Mouse (Mus musculus) limb, embryonic 13.5 days (tissue): ENCODE measurements at regions not wholly inside any gene's neighbourhood (a gene's known extent, or its start where the extent isn't known, plus 50 kb on each side); places are given as distances from the start of the nearest gene placed in this dataset.
A peak's percentile ranks its signal among the peaks of the same experiment; 100 is the strongest.

ENCODE experiments used
- ATAC-seq: fragments of 200-750 bp; cut with Nextera tagmentation; 2 replicates; pipeline ENCODE4 v1.8.0; 2017; ENCODE audit warnings: low read depth, moderate number of reproducible peaks, moderate TSS enrichment; ENCODE audit not compliant: low FRiP score
- H3K27ac ChIP-seq: fragments of 300-500 bp; sonication (generic); 2 replicates; pipeline ENCODE4 v1.5.1; 2015; ENCODE audit warnings: inconsistent platforms, mild to moderate bottlenecking, moderate library complexity
- H3K27me3 ChIP-seq: fragments of 300-500 bp; sonication (generic); 2 replicates; pipeline ENCODE4 v1.6.1; 2015; ENCODE audit warnings: mild to moderate bottlenecking, inconsistent platforms
- H3K36me3 ChIP-seq: fragments of 300-500 bp; sonication (generic); 2 replicates; pipeline ENCODE4 v1.6.1; 2015; ENCODE audit warnings: inconsistent platforms, mild to moderate bottlenecking, moderate library complexity
- H3K4me1 ChIP-seq: fragments of 300-500 bp; sonication (generic); 2 replicates; pipeline ENCODE4 v1.6.1; 2015; ENCODE audit warnings: inconsistent platforms
- H3K4me2 ChIP-seq: fragments of 300-500 bp; sonication (generic); replicated peaks from 2 replicates; pipeline ENCODE4 v1.6.1; 2015; ENCODE audit warnings: inconsistent platforms, mild to moderate bottlenecking, moderate library complexity
- H3K4me3 ChIP-seq: fragments of 300-500 bp; sonication (generic); 2 replicates; pipeline ENCODE4 v1.5.1; 2015; ENCODE audit warnings: moderate library complexity, mild to moderate bottlenecking, inconsistent platforms
- H3K9ac ChIP-seq: fragments of 300-500 bp; sonication (generic); 2 replicates; pipeline ENCODE4 v1.6.1; 2015; ENCODE audit warnings: mild to moderate bottlenecking, inconsistent platforms
- H3K9me3 ChIP-seq: fragments of 300-500 bp; sonication (generic); 2 replicates; pipeline ENCODE4 v1.6.1; 2016; ENCODE audit warnings: inconsistent platforms
- WGBS: fragments of 180-500 bp; shearing (Covaris S2); methylation state at CpG from one replicate; pipeline ENCODE4 v1.1.7; 2015; 5-methylcytosine and 5-hydroxymethylcytosine counted together

- H3K27ac ChIP-seq = no peak overlapping the region
- no peak overlapping the region for H3K4me3 ChIP-seq
- H3K27me3 ChIP-seq = no peaks in the 10 kb centered on the region
- ATAC-seq = no peak
- WGBS = 86% methylated on average over 1 of the region's 1 CpGs
- no peaks in the 10 kb centered on the region for H3K36me3 ChIP-seq
- H3K4me2 ChIP-seq = no peak overlapping the region
- no peak overlapping the region for H3K9ac ChIP-seq
- no peaks in the 10 kb centered on the region for H3K4me1 ChIP-seq
- no peaks in the 10 kb centered on the region for H3K9me3 ChIP-seq
Measured at GRCm38 (mm10) chr8:7489948-7490347, 1171.1 kb downstream of the Efnb2 start.

- Histone ChIP-seq H3K27me3 (no peaks in the 10 kb centered on the region), H3K9ac (no peak overlapping the region), H3K4me2 (no peak overlapping the region), H3K4me1 (no peaks in the 10 kb centered on the region), H3K36me3 (no peaks in the 10 kb centered on the region), H3K4me3 (no peak overlapping the region), H3K9me3 (no peaks in the 10 kb centered on the region), H3K27ac (no peak overlapping the region)
- 48% methylated on average over 7 of the region's 7 CpGs for WGBS
- no peak for ATAC-seq
Measured at GRCm38 (mm10) chr8:7472153-7472796, 1188.8 kb downstream of the Efnb2 start.

GRCm38 (mm10) chr8:7469261-7469660 is 1191.8 kb downstream of the Efnb2 start:
- no peak for ATAC-seq
- no peaks in the 10 kb centered on the region for H3K27me3 ChIP-seq
- no peaks in the 10 kb centered on the region for H3K36me3 ChIP-seq
- H3K27ac ChIP-seq = no peak overlapping the region
- H3K4me3 ChIP-seq = no peak overlapping the region
- WGBS = 82% methylated on average over 4 of the region's 4 CpGs
- H3K4me2 ChIP-seq = no peak overlapping the region
- H3K9ac ChIP-seq = no peak overlapping the region
- no peaks in the 10 kb centered on the region for H3K4me1 ChIP-seq
- H3K9me3 ChIP-seq = no peaks in the 10 kb centered on the region

GRCm38 (mm10) chr8:7462798-7463197 is 1198.2 kb downstream of the Efnb2 start:
- H3K27me3 ChIP-seq = no peaks in the 10 kb centered on the region
- no peak for ATAC-seq
- H3K27ac ChIP-seq = no peak overlapping the region
- H3K9ac ChIP-seq = no peak overlapping the region
- no peak overlapping the region for H3K4me2 ChIP-seq
- no peaks in the 10 kb centered on the region for H3K4me1 ChIP-seq
- no peaks in the 10 kb centered on the region for H3K36me3 ChIP-seq
- no peak overlapping the region for H3K4me3 ChIP-seq
- no peaks in the 10 kb centered on the region for H3K9me3 ChIP-seq
- WGBS = 66% methylated on average over 1 of the region's 1 CpGs

GRCm38 (mm10) chr8:7449361-7449760 is 1211.7 kb downstream of the Efnb2 start:
- no peaks in the 10 kb centered on the region for H3K36me3 ChIP-seq
- no peaks in the 10 kb centered on the region for H3K27me3 ChIP-seq
- H3K9ac ChIP-seq = no peak overlapping the region
- H3K4me1 ChIP-seq = no peaks in the 10 kb centered on the region
- no peaks in the 10 kb centered on the region for H3K9me3 ChIP-seq
- no peak overlapping the region for H3K4me3 ChIP-seq
- H3K27ac ChIP-seq = no peak overlapping the region
- H3K4me2 ChIP-seq = no peak overlapping the region
- no peak for ATAC-seq

GRCm38 (mm10) chr8:7447026-7447425 is 1214.0 kb downstream of the Efnb2 start:
- Histone ChIP-seq H3K4me3 (no peak overlapping the region), H3K36me3 (no peaks in the 10 kb centered on the region), H3K27ac (no peak overlapping the region), H3K4me1 (no peaks in the 10 kb centered on the region), H3K9me3 (no peaks in the 10 kb centered on the region), H3K4me2 (no peak overlapping the region), H3K27me3 (no peaks in the 10 kb centered on the region), H3K9ac (no peak overlapping the region)
- peak; percentile 40; the same call in 1 of the 2 replicates for ATAC-seq
- 32% methylated on average over 1 of the region's 1 CpGs for WGBS

- H3K27ac ChIP-seq = no peak overlapping the region
- peaks cover 9% of the 10 kb centered on the region for H3K4me1 ChIP-seq
- H3K27me3 ChIP-seq = no peaks in the 10 kb centered on the region
- no peak overlapping the region for H3K4me3 ChIP-seq
- no peak overlapping the region for H3K9ac ChIP-seq
- H3K4me2 ChIP-seq = no peak overlapping the region
- H3K36me3 ChIP-seq = no peaks in the 10 kb centered on the region
- H3K9me3 ChIP-seq = no peaks in the 10 kb centered on the region
- no peak for ATAC-seq
Measured at GRCm38 (mm10) chr8:7440829-7441228, 1220.2 kb downstream of the Efnb2 start.

- Histone ChIP-seq H3K36me3 (no peaks in the 10 kb centered on the region), H3K9me3 (no peaks in the 10 kb centered on the region), H3K27me3 (no peaks in the 10 kb centered on the region), H3K4me3 (no peak overlapping the region), H3K9ac (no peak overlapping the region), H3K27ac (no peak overlapping the region), H3K4me1 (peaks cover 9% of the 10 kb centered on the region), H3K4me2 (peak overlapping the region; percentile 34)
- 4% methylated on average over 4 of the region's 4 CpGs for WGBS
- ATAC-seq = peak; percentile 71
Measured at GRCm38 (mm10) chr8:7440278-7440684, 1220.8 kb downstream of the Efnb2 start.

- Histone ChIP-seq H3K9me3 (no peaks in the 10 kb centered on the region), H3K4me1 (peaks cover 9% of the 10 kb centered on the region), H3K4me2 (peak overlapping the region; percentile 34), H3K9ac (no peak overlapping the region), H3K4me3 (no peak overlapping the region), H3K36me3 (no peaks in the 10 kb centered on the region), H3K27me3 (no peaks in the 10 kb centered on the region), H3K27ac (no peak overlapping the region)
- 13% methylated on average over 3 of the region's 3 CpGs for WGBS
- no peak for ATAC-seq
Measured at GRCm38 (mm10) chr8:7439869-7440268, 1221.2 kb downstream of the Efnb2 start.

GRCm38 (mm10) chr8:7430482-7430881 is 1230.6 kb downstream of the Efnb2 start:
- no peak for ATAC-seq
- no peaks in the 10 kb centered on the region for H3K36me3 ChIP-seq

GRCm38 (mm10) chr8:7398175-7398574 is 1262.9 kb downstream of the Efnb2 start:
- no peaks in the 10 kb centered on the region for H3K27me3 ChIP-seq
- ATAC-seq = no peak
- no peaks in the 10 kb centered on the region for H3K4me1 ChIP-seq
- no peaks in the 10 kb centered on the region for H3K9me3 ChIP-seq
- H3K4me3 ChIP-seq = no peak overlapping the region
- no peak overlapping the region for H3K9ac ChIP-seq
- no peak overlapping the region for H3K4me2 ChIP-seq
- H3K27ac ChIP-seq = no peak overlapping the region
- no peaks in the 10 kb centered on the region for H3K36me3 ChIP-seq
- WGBS = 69% methylated on average over 2 of the region's 2 CpGs

More at GRCm38 (mm10) chr8:7430482-7430881, 1230.6 kb downstream of the Efnb2 start:
- no peak overlapping the region for H3K4me3 ChIP-seq
- no peak overlapping the region for H3K9ac ChIP-seq
- H3K27me3 ChIP-seq = no peaks in the 10 kb centered on the region
- H3K4me2 ChIP-seq = no peak overlapping the region
- no peaks in the 10 kb centered on the region for H3K4me1 ChIP-seq
- H3K9me3 ChIP-seq = no peaks in the 10 kb centered on the region
- no peak overlapping the region for H3K27ac ChIP-seq

- H3K4me2 ChIP-seq = no peak overlapping the region
Measured at GRCm38 (mm10) chr8:7397355-7397862, 1263.6 kb downstream of the Efnb2 start.

More at GRCm38 (mm10) chr8:7397355-7397862, 1263.6 kb downstream of the Efnb2 start:
- H3K27me3 ChIP-seq = no peaks in the 10 kb centered on the region
- no peaks in the 10 kb centered on the region for H3K9me3 ChIP-seq
- H3K27ac ChIP-seq = no peak overlapping the region
- no peak overlapping the region for H3K4me3 ChIP-seq
- no peaks in the 10 kb centered on the region for H3K36me3 ChIP-seq
- WGBS = 79% methylated on average over 5 of the region's 5 CpGs
- ATAC-seq = no peak
- H3K4me1 ChIP-seq = no peaks in the 10 kb centered on the region
- no peak overlapping the region for H3K9ac ChIP-seq
